Mouse (Mus musculus) small intestine, adult 2 months (tissue): ENCODE data around the gene Kdf1.

Experiments
- CTCF ChIP-seq: fragments of 200-500 bp; IDR thresholded peaks from 2 replicates; pipeline ENCODE4 v1.5.1; 2012; ENCODE audit warnings: low read depth, mild to moderate bottlenecking, control low read depth, inconsistent platforms, low read length, moderate library complexity, mixed read lengths; ENCODE audit not compliant: insufficient replicate concordance, insufficient read length; ENCODE audit errors: extremely low read depth
- POLR2A ChIP-seq: fragments of 200-500 bp; IDR thresholded peaks from 2 replicates; pipeline ENCODE4 v1.6.1; 2012; ENCODE audit warnings: low read depth, mild to moderate bottlenecking, control low read depth, inconsistent platforms, low read length, moderate library complexity

- TF ChIP-seq CTCF (no peak), POLR2A (no peak)
Observed at GRCm38 (mm10) chr4:133569291-133570065, 50.7 kb downstream of the Kdf1 start.
